Mouse (Mus musculus) myocyte (in vitro differentiated cells): ENCODE results near the gene Cdc7. TPM values are rescaled to one million over a fixed set of nuclear protein-coding genes. Genes with fewer than 3 reads are reported as not detected.
A peak's percentile ranks its signal among the peaks of the same experiment; 100 is the strongest.

Experiments used
- H3K27me3 ChIP-seq: one replicate; pipeline ENCODE4 v1.6.1; 2011; ENCODE audit not compliant: control insufficient read depth, insufficient read depth, insufficient read length
- H3K36me3 ChIP-seq: one replicate; pipeline ENCODE4 v1.6.1; 2011; ENCODE audit not compliant: control insufficient read depth, insufficient read depth
- H3K4me2 ChIP-seq: one replicate; pipeline ENCODE4 v1.6.1; 2011; ENCODE audit warnings: low read depth, control low read depth
- H3K4me3 ChIP-seq: one replicate; pipeline ENCODE4 v1.5.1; 2011; ENCODE audit warnings: mild to moderate bottlenecking, control low read depth, moderate library complexity
- H3K79me2 ChIP-seq: one replicate; pipeline ENCODE4 v1.6.1; 2011; ENCODE audit not compliant: control insufficient read depth, insufficient read depth
- H3ac ChIP-seq: one replicate; pipeline ENCODE4 v1.6.1; 2011; ENCODE audit not compliant: control insufficient read depth, insufficient read length
- CEBPB ChIP-seq: IDR thresholded peaks from 2 replicates; pipeline ENCODE4 v1.6.1; 2011; ENCODE audit warnings: mild to moderate bottlenecking, moderate library complexity; ENCODE audit not compliant: poor library complexity, insufficient read depth, severe bottlenecking
- E2F4 ChIP-seq: IDR thresholded peaks from one replicate; pipeline ENCODE4 v1.6.1; 2011; ENCODE audit warnings: mild to moderate bottlenecking, control low read depth, moderate library complexity; ENCODE audit not compliant: insufficient read depth
- MAX ChIP-seq: IDR thresholded peaks from one replicate; pipeline ENCODE4 v1.6.1; 2011; ENCODE audit warnings: low read depth, mild to moderate bottlenecking, control low read depth
- MYOD1 ChIP-seq, 3 experiments: IDR thresholded peaks; one replicate each; pipeline ENCODE4 v1.6.1; 2011; ENCODE audit warnings: control low read depth in 2 of 3, low read depth in 2 of 3, mild to moderate bottlenecking in 2 of 3, moderate library complexity in 1 of 3; ENCODE audit not compliant: insufficient read length in 2 of 3, control insufficient read depth in 1 of 3
- MYOG ChIP-seq, 3 experiments: IDR thresholded peaks; one replicate each; pipeline ENCODE4 v1.6.1; 2011; ENCODE audit warnings: control low read depth in 2 of 3, low read depth in 2 of 3, mild to moderate bottlenecking in 2 of 3; ENCODE audit not compliant: insufficient read length in 2 of 3, control insufficient read depth in 1 of 3, insufficient read depth in 1 of 3
- POLR2A ChIP-seq: IDR thresholded peaks from one replicate; pipeline ENCODE4 v1.6.1; 2011; ENCODE audit warnings: low read depth, mild to moderate bottlenecking, control low read depth, moderate library complexity; ENCODE audit not compliant: insufficient read length
- POLR2AphosphoS2 ChIP-seq: IDR thresholded peaks from one replicate; pipeline ENCODE4 v1.6.1; 2011; ENCODE audit warnings: low read depth, control low read depth; ENCODE audit not compliant: insufficient read length
- REST ChIP-seq: IDR thresholded peaks from one replicate; pipeline ENCODE4 v1.6.1; 2011; ENCODE audit warnings: mild to moderate bottlenecking, control low read depth, moderate library complexity; ENCODE audit not compliant: insufficient read depth, insufficient read length
- SRF ChIP-seq: IDR thresholded peaks from one replicate; pipeline ENCODE4 v1.6.1; 2011; ENCODE audit warnings: low read depth; ENCODE audit not compliant: control insufficient read depth, insufficient read length
- TCF12 ChIP-seq: IDR thresholded peaks from one replicate; pipeline ENCODE4 v1.6.1; 2011; ENCODE audit warnings: mild to moderate bottlenecking, control low read depth; ENCODE audit not compliant: poor library complexity, insufficient read depth, severe bottlenecking
- TCF3 ChIP-seq: IDR thresholded peaks from one replicate; pipeline ENCODE4 v1.6.1; 2011; ENCODE audit warnings: low read depth, control low read depth; ENCODE audit not compliant: insufficient read length
- USF1 ChIP-seq: IDR thresholded peaks from one replicate; pipeline ENCODE4 v1.6.1; 2011; ENCODE audit warnings: low read depth, mild to moderate bottlenecking, control low read depth, moderate library complexity
- polyA plus RNA-seq: library from polyadenylated mRNA; unstranded; fragments of >200 nt; fragmentation: generic; extraction: Trizol; gene quantifications from one replicate; pipeline ENCODE4 v1.2.1, GENCODE M21; 2012; ENCODE audit warnings: missing spikeins

The Cdc7 gene
- 1.8 TPM for polyA plus RNA-seq

DNA sequence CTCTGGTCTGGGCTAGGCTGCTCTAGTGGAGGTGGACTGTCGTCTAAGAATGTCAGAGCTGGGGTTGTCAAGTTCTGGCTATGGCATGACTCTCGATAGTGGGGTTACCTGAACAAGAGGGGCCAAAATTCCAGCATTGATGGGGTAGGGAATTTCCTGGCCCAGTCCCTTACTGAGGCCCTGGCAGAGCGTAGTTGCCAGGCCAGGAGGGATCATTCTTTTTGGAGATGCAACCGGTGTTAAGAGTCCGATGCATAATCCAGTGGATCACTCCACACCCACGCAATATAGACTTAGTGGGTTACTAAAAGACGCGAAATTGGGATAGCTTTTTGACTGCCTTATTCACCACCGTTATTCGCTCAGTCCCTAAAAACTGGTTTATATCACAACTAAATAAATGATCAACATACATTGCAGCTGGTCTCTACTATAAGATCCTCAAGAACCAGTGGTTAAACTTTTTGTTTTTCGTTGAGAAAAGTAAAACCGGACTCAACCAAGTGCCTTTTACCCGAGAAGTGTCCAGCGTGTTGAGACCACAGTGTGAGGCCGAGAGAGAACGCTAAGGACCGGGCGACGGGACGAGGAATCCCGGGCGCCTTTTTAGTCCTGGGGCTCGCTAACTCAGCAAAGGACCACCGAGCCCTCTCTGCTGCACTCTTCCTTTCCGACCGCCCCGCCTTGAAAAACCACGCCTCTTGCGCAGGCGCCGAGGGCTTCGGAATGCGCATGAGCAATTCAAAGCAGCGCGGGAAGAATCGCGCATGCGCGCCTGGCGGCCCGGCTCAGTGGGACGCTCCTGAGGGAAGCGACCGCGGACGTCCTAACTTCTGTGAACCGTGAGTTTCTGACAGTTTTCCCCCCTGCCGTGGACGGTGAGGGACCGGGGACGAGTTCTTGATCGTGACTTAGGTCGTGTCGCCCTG, at the start of gene Cdc7:
TSS of gene Cdc7 (plus strand) at position 739 of the 929 bp plus-strand sequence.
- peaks cover 15% of the 10 kb centered on the region for H3K79me2 ChIP-seq
- peak within 1 kb of the TSS; percentile 84 for H3K4me3 ChIP-seq
- TF ChIP-seq POLR2A, result peak; percentile 56
- TF ChIP-seq TCF12, result no peak
- peak; percentile 36 for TF ChIP-seq POLR2AphosphoS2
- no peak for TF ChIP-seq CEBPB
- peak; percentile 96 for TF ChIP-seq E2F4
- peak within 1 kb of the TSS; percentile 46 for H3ac ChIP-seq
- peak within 1 kb of the TSS; percentile 93 for H3K4me2 ChIP-seq
- no peaks in the 10 kb centered on the region for H3K36me3 ChIP-seq
- H3K27me3 ChIP-seq, result no peaks in the 10 kb centered on the region

DNA sequence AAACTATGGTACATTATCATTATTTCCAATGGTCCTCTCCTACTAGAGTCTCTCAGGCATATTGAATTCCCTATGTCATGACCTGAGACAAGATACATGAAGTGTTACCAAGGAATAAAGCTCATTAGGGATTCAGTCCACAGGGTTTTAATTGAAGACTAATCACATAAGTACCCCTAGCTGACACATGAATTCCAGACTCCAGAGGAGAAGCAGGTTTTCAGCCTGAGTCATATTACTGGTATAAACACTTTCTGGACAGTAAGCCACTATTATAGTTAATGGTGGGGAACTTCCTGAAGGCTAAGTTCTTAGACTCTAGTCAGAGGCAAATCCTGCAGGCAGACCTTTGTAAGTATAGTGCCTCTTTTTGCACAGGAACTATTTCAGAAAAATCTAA, 44.8 kb upstream of the Cdc7 start:
- no peak overlapping the region for H3ac ChIP-seq
- no peak overlapping the region for H3K4me3 ChIP-seq
- TF ChIP-seq MAX, result no peak
- TF ChIP-seq E2F4, result no peak
- no peak for TF ChIP-seq SRF
- TF ChIP-seq POLR2AphosphoS2, result no peak
- TF ChIP-seq USF1, result no peak
- TF ChIP-seq MYOG (IDR thresholded peaks at IDR 0.05; ENCODE audit: control insufficient read depth in 1 of 3, insufficient read depth in 1 of 3, insufficient read length in 2 of 3, low read depth in 2 of 3), result no peak
- H3K27me3 ChIP-seq, result no peaks in the 10 kb centered on the region
- H3K79me2 ChIP-seq, result no peaks in the 10 kb centered on the region
- H3K36me3 ChIP-seq, result no peaks in the 10 kb centered on the region
- no peak overlapping the region for H3K4me2 ChIP-seq

DNA sequence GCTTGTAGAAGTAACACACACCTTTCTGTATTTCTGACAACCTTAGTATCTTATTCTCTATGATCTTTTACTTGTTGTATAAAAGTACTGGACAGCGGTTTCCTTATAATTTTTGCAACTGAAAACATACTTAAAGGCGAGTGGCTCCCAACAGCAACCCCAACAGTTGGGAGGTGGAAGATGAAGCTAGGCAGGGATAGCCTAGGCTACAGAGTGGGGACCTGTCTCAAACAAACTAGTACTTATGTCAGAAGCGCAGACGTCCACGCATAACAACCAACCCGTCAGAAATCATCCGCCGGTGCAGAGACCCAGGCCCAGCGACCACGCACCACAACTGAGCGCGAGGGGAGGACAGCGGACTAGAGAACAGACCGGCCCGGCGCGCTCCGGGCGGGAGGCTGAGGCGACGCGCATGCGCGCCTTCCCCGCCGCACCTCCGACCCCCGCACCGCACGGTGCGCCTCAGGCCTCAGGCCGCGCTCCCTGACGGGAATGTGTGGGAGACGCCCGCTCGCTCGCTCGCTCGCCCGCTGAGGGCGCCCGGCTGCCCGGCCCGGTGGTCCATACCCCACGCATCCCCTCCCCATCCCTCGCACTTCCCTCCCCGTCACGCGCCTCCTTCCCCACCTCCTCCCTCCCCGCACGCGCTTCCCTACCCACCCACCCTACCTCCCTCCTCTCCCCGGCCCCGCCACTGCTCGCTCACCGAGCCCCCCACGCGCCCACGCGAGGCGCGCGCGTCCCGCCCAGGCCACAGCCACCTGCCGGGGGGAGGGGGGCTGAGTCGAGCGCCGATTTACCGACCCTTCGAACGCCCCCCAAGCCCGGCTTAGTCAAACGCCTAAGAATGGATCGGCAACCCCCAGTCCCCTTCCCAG, 38.4 kb upstream of the Cdc7 start, which contains the start of gene Hfm1:
TSS of gene Hfm1 (minus strand) at position 834 of the 881 bp plus-strand sequence.
- Histone ChIP-seq H3ac (no peak within 1 kb of the TSS), H3K27me3 (no peaks in the 10 kb centered on the region), H3K4me2 (no peak within 1 kb of the TSS), H3K79me2 (no peaks in the 10 kb centered on the region), H3K4me3 (no peak within 1 kb of the TSS), H3K36me3 (no peaks in the 10 kb centered on the region)
- TF ChIP-seq POLR2A (no peak), TCF12 (no peak)

DNA sequence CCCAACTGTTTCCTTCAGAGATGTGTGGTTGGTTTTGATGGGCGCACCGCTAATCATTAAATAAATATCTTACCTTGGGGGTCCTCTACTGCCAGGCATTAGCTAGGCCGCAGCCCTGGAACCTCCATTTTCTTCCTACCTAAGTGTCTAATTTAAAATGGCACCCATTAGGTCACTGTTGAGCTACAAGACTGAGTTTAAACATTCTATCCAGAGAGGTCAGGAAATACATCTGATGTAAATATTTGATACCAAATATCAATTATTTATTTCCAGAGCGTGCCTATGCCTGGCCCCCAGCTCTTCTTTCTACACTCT, 37.8 kb upstream of the Cdc7 start:
- H3K36me3 ChIP-seq, result no peaks in the 10 kb centered on the region
- H3K4me2 ChIP-seq, result no peak overlapping the region
- TF ChIP-seq SRF (no peak), TCF12 (no peak), CEBPB (no peak)
- H3ac ChIP-seq, result no peak overlapping the region
- no peaks in the 10 kb centered on the region for H3K27me3 ChIP-seq
- H3K79me2 ChIP-seq, result no peaks in the 10 kb centered on the region
- no peak overlapping the region for H3K4me3 ChIP-seq

DNA sequence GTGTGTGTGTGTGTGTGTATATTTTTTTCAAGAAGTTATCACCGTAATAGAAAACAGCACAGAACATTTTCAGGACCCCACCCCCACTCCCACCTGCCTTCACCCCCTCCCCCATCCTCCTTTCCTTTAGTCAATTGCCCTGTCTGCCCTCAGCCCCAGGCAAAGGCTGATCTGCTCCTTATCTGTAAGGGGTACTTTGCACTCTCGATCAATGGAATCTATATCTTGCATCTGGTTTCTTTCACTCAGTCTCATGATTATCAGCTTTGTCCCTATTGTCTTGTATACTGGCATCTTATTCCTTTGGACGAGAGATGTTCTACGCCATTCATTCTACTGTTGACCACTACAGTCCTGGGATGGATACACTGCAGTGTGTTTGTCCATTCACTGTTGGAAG, 36.1 kb upstream of the Cdc7 start:
- Histone ChIP-seq H3K4me3 (no peak overlapping the region), H3K27me3 (no peaks in the 10 kb centered on the region), H3K4me2 (no peak overlapping the region), H3ac (no peak overlapping the region), H3K79me2 (no peaks in the 10 kb centered on the region), H3K36me3 (no peaks in the 10 kb centered on the region)
- TF ChIP-seq TCF12, result no peak
- no peak for TF ChIP-seq POLR2AphosphoS2
- TF ChIP-seq USF1, result no peak
- TF ChIP-seq MAX, result no peak
- no peak for TF ChIP-seq MYOG (IDR thresholded peaks at IDR 0.05; ENCODE audit: control insufficient read depth in 1 of 3, insufficient read depth in 1 of 3, insufficient read length in 2 of 3, low read depth in 2 of 3)
- no peak for TF ChIP-seq REST
- no peak for TF ChIP-seq SRF
- no peak for TF ChIP-seq TCF3
- TF ChIP-seq CEBPB, result no peak
- TF ChIP-seq POLR2A, result no peak
- TF ChIP-seq MYOD1 (IDR thresholded peaks at IDR 0.05; ENCODE audit: control insufficient read depth in 1 of 3, insufficient read length in 2 of 3, low read depth in 2 of 3), result no peak
- TF ChIP-seq E2F4, result no peak
